Mouse (Mus musculus) layer of hippocampus, adult 9-10 months (tissue): ENCODE results near the gene Trap1.
"Not testable (repeated sequence)": the region's sequence is repeated elsewhere in the genome, so short reads cannot be mapped to it uniquely, and the experiment has no call there.

ENCODE experiments used
- DNase-seq: peaks from one replicate; pipeline ENCODE4 v3.0.0; 2022; ENCODE audit warnings: low spot score

Gene Trap1

DNA sequence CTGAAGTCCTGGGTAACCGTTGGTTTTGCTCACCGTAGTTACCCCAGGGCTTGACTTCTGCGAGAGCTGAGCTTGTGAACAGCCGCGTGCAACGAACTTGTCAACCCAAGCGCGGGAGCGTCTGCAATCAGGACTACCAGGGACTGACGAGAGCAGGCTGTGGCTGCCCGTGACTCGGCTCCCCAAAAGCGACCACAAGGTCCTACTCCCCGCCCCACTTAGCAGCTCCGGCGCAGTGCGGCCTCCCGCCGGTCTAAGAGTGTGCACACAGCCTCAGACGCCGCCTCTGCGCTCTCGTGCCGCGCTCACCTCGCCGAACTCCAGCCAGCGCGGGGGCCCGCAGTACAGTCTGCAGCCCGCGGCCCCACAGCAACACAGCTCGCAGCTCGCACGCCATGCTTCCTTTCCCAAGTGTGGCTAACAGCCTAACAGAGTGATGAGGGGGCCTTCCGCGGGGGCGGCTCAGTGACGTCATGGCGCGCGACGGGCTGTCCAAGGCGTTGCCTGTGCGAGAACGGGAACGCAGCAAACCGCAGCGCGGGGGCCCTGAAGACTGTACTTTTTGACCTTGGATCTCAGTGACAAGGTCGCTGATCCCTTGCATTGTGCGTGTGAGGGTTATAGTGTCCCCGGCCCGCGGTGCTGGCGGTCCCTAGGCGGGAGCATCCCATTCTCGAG is at the start of gene Trap1:
TSS of gene Trap1 (minus strand) at position 444 of the 678 bp plus-strand sequence.
- peak; percentile 90 for DNase-seq

GRCm38 (mm10) chr16:4117072-4117471 is 39.4 kb upstream of the Trap1 start:
- DNase-seq: no peak

GRCm38 (mm10) chr16:4100374-4100773 is 22.7 kb upstream of the Trap1 start:
- DNase-seq: no peak

GRCm38 (mm10) chr16:4097521-4097920 is 19.9 kb upstream of the Trap1 start:
- no peak for DNase-seq

DNA sequence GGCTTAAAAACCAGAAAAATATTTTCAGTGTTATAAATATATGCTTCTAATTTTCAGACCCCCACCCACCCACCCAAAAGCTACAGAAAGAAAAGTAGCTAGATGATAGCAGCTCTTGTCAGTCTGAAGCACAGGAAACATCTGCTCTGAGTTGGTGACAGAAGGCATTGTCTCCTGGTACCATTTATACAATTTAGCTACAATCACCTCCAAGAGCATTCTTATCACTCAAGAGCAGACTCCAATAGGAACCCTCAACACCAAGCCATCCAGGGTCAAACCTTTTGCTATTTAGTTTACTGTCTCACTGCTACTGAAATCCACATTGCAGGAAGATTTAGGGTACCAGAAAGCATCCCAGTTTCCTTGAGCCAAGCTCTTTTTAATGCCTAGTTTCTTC is 19.3 kb upstream of the Trap1 start:
- no peak for DNase-seq

DNA sequence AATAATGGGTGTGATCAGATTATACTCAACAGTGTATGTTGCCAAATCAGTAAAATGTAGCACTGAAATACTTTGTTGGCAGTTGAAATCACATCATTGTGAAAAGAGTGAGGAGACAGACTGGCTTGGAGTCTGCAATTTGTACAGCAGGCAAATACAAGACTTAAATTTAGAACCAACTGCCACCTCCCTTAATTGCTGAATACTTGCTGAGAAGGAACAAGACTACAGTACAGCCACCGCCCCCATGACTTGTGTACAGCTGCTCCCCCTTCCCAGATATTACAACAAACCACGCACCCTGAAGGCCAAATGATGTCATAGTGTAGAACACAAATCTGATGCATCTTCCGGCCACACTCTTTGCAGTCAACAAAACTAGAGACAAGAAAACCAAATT is 18.5 kb upstream of the Trap1 start:
- peak; percentile 21 for DNase-seq

DNA sequence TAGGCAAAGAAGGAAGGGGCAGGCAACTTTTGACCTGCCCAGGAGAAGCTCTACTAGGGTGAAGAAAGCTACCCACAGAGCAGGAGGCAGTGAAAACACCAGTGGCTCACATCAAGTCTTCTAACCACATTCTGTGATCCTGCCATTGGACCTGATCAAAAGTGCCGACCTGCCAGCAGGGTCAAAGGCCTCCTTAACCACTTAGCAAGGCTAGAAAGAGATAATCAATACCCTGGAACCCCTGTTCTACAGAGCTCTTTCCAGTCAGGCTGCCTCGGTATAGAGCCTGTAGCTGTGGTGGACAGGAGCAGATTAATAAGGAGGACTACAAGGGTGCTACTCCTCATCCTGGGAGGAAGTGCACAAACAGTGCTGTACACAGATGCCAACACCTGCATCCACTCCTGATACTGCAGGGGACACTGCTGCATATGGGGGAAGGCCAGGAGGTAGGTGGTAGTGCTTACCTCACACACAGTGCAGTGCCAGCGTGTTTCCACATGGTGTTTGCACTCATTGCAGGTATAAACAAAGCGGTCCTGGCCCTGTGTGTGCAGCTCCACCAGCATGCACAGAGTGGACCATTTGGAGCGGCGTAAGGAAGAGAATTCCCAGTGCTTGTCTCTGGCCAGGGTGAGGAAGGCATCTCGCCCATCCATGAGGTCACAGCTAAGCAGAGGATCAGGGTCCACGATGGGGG is 9.7 kb upstream of the Trap1 start:
- DNase-seq: no peak

DNA sequence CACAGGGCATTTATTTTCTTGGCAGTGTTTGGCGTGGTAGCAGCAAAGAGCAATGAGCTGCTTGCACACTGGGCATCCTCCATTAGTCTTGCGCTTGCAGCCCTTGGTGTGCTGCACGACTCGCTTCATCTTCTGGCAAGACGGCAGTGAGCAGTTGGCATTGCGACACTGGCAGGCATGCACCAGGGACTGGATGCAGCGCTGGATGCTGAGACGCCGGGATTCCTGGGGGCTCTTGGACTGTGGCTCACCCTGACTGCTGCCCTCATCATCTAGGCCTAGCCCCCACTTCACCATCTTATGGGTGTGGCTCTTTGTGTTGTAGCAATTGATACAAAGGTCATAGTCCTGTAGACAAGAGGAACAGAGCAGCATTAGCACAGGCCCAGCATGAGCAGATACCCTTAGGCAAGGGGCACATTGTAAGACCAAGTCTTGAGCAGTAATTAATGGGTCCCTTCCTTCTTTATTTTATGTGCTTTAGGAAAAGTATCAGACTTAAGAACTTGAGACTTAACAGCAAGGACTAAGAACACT is 8.3 kb upstream of the Trap1 start:
- no peak for DNase-seq

- no peak for DNase-seq
These were observed 7.4 kb upstream of the Trap1 start for GRCm38 (mm10) chr16:4085051-4085450.

- not testable (repeated sequence) for DNase-seq
These were observed 2.8 kb upstream of the Trap1 start for GRCm38 (mm10) chr16:4080419-4080818.

DNA sequence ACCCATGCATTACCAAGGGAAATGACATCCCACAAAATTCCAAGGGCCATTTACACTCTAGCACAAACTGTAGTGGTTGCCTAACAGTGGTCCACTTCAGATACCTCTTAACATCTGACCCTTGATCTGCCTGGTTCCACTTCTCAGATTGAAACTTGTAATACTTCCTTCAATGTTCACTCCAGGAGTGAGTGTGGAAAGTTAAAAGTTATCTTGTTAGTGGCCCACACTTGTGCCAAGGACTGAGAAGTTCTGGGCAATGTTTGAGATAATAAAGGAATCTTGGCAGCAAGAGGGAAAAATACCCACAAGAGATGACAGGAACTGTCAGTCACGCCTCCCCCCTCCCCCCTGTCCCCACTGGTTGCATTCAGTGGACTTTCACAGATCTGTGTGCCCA is 2.0 kb upstream of the Trap1 start:
- DNase-seq: no peak

GRCm38 (mm10) chr16:4078302-4078701 is 675 bp upstream of the Trap1 start:
- not testable (repeated sequence) for DNase-seq

DNA sequence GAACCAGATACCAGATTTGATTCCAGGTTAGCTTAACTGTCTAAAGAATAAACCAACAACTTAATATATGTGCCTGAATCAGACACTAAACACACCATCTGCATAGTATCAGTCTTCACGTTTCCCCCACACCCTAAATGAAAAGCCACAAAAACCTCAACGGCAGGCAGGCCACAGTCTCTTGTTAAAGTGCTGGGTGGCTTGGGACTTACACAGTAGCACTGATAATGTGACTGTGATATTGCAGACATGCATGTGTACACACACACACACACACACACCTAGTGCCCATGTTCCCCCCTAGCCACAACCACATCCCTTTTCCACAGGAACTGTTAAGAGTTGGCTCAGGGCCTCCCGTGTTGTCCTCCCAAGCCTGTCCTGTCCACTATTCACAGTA is 2.8 kb downstream of the Trap1 start:
- no peak for DNase-seq

DNA sequence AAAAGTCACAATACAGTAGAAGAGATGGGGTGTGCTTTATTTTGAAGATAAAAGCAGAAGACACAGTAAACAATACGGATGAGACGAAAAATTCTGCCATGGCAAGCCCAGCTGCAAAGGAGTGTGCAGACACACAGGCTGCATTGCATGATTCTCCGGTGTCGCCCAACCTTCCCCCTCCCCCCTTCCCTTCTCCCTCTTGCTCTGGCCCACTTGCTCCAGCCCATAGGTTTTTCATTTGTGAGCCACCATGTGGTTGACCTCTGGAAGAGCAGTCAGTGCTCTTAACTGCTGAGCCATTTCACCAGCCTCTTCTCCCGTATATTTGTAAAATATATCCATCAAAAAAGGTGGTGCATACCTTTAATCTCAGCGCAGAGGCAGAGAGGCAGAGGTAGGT is 3.3 kb downstream of the Trap1 start:
- DNase-seq: no peak

DNA sequence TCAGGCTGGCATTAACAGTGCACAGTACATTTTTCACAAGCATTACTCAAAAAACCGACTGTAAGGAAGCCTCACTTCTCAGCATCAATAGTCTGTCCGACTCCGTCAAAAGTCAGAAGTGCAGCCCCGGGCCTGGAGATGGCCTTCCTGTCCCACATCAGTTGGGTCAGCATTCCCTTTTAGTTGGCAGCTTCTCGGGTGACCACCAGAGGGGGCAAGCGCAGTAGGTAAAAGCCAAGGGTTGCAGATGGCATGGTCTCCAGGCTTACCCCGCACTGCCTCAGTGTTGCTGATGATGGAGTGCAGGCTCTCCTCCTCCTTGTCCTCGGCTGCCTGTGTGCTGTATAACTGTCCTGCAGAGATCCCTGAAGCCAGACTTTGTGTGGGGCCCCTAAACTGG is 9.0 kb downstream of the Trap1 start:
- DNase-seq: no peak

DNA sequence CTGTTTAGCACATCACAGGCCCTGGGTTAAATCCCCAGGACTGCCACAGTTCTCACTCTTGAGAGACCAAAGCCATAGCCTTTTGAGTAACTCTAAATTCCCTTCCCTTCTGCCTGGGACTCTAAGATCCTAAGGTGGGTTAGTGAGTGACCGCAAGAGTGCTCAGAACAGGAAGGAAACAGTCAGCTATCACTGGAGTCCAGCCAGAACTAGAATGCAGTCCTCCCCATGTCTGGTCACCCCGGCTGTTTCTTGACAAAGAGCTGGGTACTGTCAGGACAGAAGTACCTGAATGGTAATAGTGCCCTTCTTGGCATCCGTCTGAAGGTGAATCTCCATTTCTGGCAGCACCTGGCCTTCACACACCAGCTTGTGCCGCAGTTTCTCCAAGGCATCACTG is 12.7 kb downstream of the Trap1 start:
- DNase-seq: no peak

DNA sequence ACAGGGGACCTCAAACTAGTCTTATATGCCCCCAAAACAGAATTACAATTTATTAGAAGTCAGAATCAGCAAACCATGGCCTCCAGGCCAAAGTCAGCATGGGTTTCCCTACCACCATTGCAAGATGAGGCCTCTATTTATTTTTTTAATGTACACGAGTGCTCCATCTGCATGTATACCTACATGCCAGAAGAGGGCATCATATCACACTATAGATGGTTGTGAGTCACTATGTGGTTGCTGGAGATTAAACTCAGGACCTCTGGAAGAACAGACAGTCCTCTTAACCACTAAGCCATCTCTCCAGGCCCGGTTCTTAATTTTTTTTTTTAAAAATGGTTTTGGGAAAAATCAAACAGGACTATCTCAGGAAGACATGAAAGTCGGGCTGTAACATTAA is 23.8 kb downstream of the Trap1 start:
- no peak for DNase-seq

GRCm38 (mm10) chr16:4052601-4053000 is 25.0 kb downstream of the Trap1 start:
- DNase-seq: no peak

GRCm38 (mm10) chr16:4045524-4045923 is 32.1 kb downstream of the Trap1 start:
- DNase-seq: no peak

GRCm38 (mm10) chr16:4044093-4044492 is 33.5 kb downstream of the Trap1 start:
- no peak for DNase-seq

DNA sequence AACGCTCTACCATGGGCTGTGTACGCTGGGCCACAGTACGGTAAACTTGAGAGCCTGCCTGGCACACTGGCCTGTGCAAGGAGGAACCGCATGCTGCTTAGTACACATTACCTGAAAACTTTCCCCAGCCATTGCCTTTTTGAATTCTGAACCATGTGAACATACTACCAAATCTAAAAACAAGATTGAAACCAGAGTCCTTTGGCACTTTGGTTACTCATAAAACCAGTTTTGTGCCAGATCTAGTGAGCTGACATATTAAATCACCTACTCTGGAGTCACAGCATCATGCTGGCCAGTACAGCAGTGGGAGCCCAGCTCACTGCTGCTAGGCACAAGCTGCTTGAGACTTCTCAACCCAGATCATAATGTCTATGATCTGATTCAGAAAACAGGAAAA is 36.0 kb downstream of the Trap1 start:
- DNase-seq: no peak

DNA sequence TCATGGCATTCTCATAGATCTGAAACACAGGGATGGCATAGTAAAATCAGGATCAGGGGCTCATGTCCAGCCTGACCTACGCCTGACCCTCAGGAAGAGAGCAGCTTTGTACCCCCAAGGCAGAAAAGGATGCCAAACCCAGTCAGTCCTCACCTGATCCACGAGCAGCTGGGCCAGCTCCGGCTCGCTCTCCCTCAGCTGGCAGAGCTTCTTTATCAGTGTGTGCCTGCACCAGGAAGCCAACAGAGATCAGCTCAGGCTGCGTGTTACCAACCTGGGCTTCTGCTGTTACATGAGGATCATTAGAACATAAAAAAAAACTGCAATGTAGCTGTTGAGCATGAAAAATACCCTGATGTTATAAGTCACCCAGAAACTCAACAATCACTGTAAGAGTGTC is 37.4 kb downstream of the Trap1 start:
- no peak for DNase-seq

DNA sequence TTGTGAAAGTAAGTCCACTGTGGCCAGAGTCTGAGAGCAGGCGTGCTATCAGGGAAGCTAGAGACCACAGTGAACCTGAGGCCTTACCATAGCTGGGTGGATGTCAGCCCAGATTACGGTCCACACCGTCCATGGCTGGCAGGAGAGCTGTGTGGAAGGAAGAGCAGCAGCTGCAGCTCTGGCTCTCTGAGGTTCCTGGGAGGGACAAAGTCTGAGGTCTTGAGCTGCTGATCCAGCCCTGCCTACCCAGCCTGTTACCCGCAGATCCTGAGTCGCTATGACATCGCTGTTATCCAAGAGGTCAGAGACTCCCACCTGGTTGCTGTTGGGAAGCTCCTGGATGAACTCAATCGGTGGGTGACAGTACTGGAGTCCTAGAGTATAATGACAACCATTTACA is 39.9 kb downstream of the Trap1 start:
- no peak for DNase-seq

GRCm38 (mm10) chr16:4036807-4037206 is 40.8 kb downstream of the Trap1 start, which contains the start of gene Dnase1:
Gene Dnase1 (plus strand): TSS chr16:4036942.
- DNase-seq: no peak
